Mouse (Mus musculus) gonadal fat pad, adult 2 months (tissue): ENCODE measurements around the gene Try10. TPM values are rescaled to one million over a fixed set of nuclear protein-coding genes. Genes with fewer than 3 reads are reported as not detected.
"Not testable (repeated sequence)": the region's sequence is repeated elsewhere in the genome, so short reads cannot be mapped to it uniquely, and the experiment has no call there.

Source experiments
- DNase-seq: peaks from one replicate; pipeline ENCODE4 v3.0.0-alpha.2; 2012; ENCODE audit warnings: low read depth
- polyA plus RNA-seq: library from polyadenylated mRNA; depleted of rRNA; stranded (reverse); fragments of >200 nt; gene quantifications from 2 replicates; pipeline ENCODE4 v1.2.3, GENCODE M21; 2012; rRNA removed

Try10 gene
- polyA plus RNA-seq: 0.18 TPM in 1 of 2 replicates, not detected in the other

DNA sequence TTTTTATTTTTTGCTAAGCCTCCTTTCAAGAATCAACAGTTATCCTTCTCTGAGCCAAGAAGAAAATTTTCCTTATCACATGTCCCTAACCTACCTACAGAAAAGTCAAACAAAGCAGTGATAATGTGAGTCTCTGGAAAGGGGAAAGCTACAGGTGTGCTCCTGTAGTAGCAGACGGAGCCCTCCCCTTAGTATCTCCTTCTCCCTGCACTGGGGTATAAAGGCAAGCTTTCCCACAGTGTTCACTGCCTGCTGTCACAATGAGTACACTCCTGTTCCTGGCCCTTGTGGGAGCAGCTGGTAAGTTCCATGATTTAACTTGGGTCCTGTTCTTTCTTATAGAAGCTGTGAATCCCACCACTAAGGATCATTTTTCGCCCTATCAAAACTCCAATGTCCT lies at the start of gene Try10:
Try10 (plus strand) TSS at position 174 of the 400 bp plus-strand sequence.
- no peak for DNase-seq

DNA sequence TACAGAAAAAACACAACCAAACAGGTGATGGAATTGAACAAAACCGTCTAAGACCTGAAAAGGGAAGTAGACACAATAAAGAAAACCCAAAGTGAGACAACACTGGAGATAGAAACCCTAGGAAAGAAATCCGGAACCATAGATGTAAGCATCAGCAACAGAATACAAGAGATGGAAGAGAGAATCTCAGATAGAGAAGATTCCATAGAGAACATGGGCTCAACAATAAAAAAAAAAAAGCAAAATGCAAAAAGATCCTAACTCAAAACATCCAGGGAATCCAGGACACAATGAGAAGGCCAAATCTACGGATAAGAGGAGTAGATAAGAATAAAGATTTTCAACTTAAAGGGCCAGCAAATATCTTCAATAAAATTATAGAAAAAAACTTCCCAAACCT lies 37.2 kb upstream of the Try10 start, which contains the start of gene Try5:
Try5 (minus strand) TSS at position 101 of the 400 bp plus-strand sequence.
- DNase-seq: not testable (repeated sequence)

DNA sequence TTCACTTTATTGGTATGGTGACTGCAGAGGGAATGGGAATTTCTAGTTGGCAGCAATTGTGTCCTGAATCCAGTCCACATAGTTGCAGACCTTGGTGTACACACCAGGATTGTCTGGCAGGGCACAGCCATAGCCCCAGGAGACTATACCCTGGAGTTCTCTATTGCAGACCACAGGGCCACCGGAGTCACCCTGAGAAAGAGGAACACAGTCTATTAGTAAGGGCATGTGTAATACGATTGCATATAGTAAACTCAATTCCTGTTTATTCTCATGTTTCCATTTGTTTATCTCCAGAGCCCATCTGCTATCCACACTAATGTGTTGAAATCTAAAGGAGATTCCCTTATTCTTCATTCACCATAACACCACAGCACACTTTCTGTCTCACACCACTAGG lies 19.9 kb downstream of the Try10 start:
- DNase-seq: not testable (repeated sequence)

- DNase-seq: not testable (repeated sequence)
Measured at GRCm38 (mm10) chr6:41377578-41377977, 23.7 kb downstream of the Try10 start, which contains the start of gene Prss3. Prss3 (minus strand) TSS chr6:41377678.

GRCm38 (mm10) chr6:41386781-41387180 lies 32.9 kb downstream of the Try10 start:
- DNase-seq: no peak

DNA sequence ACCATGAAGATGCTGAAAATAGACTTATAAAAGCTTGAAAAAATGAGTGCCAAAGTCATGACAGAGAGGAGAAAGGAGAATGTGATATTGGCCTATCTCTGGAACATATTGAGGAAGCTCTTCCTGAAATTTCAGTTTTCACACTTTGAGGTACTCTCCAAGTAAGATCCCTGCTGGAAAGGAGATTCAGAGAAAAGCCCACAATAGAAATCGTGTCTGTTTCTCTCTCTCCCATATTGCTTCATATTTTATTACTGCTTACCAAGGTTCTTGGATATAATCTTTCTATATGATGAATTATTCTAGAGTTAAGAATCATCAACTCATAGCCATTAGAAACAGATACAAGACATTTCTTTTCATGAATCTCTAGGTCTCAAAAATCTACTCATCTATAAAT lies 37.7 kb downstream of the Try10 start:
- DNase-seq: not testable (repeated sequence)

- not testable (repeated sequence) for DNase-seq
Measured at GRCm38 (mm10) chr6:41392056-41392455, 38.2 kb downstream of the Try10 start, which contains the start of gene Gm5771. Gm5771 (plus strand) TSS chr6:41392356.

Other genes with a start within 250 kb of the Try10 start
- 1.3 and 8.4 TPM in 2 replicates for gene Try4, start 51.8 kb upstream of the Try10 start, polyA plus RNA-seq
- gene Try5, start 37.3 kb upstream of the Try10 start, polyA plus RNA-seq: 0.70 and 3.2 TPM in 2 replicates
- gene Prss3, start 23.6 kb downstream of the Try10 start, polyA plus RNA-seq: 0.19 TPM in 1 of 2 replicates, not detected in the other
- not detected in 2 replicates for gene Gm5771, start 38.3 kb downstream of the Try10 start, polyA plus RNA-seq
- not detected in 2 replicates for gene Gm10334, start 92.0 kb downstream of the Try10 start, polyA plus RNA-seq
- not detected in 2 replicates for gene Prss1, start 104.8 kb downstream of the Try10 start, polyA plus RNA-seq
- gene Prss2, start 167.7 kb downstream of the Try10 start, polyA plus RNA-seq: 1.1 and 10.5 TPM in 2 replicates